Mouse (Mus musculus) kidney, postnatal 25 days (tissue): ENCODE data around the gene Jpt1.
"Not testable (repeated sequence)": the region's sequence is repeated elsewhere in the genome, so short reads cannot be mapped to it uniquely, and the experiment has no call there.

ENCODE experiments used
- DNase-seq, 2 experiments: peaks; one replicate each; pipeline ENCODE4 v3.0.0; 2021; ENCODE audit warnings: mixed read lengths in 2 of 2

Jpt1 gene

DNA sequence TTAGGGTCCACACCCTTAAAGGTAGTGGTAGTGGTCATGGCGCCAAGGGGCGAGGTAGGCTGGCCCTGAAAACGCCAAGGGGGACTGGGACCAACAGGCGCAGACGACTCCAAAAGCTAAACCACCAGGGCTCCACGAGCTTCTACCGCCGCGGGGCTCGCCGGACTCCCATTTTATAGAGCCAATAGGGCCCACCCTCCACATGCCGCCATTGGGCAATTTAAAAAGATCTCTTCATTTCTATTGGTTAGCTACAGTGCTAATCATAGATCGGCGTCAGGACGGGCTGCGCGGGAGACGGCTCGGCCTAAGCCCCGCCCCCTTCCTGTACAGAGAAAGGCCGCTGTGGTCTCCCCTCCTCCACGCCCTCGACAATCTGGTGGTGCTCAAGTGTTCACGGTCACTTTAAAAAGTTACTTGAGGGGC is at the start of gene Jpt1:
Gene Jpt1, minus strand, starts transcription at position 150 of the 426 bp plus-strand sequence.
- DNase-seq = peak; percentile 97 to 98

DNA sequence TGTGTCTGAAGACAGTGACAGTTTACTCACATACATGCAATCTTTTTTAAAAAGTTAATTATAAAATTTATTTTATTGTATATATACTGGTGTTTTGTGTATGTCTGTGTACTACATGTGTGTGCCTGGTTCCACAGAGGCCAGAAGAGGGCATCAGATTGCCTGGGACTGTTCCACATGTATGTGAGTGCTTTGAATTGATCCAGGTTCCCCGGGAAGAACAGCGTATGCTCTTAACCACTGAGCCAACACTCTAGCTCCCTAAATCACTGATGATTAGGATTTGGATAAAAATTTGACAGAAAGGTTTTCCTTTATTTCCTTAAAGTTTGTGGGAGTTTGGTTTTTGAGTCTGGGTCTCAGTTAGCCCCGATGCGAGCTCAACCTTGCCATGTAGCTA is 49.2 kb upstream of the Jpt1 start:
- DNase-seq = no peak

DNA sequence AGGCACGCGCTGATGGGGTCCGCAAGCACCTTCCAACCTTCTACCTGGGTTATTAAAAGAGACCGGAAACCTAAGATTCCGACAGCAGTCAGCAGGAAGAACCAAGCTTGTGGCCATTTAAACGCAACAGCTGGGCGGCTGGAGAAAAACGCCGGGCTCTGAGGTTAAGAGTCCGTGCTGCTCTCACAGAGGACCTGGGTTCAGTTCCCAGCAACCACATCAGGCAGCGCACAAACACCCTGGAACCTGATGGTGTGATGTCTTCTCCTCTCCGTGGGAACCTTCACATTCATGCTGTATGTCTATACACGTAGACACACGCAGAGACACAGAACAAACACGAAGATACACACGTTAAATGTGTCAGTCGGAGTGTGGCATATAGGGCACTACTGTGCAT is 41.5 kb upstream of the Jpt1 start:
- no peak for DNase-seq

DNA sequence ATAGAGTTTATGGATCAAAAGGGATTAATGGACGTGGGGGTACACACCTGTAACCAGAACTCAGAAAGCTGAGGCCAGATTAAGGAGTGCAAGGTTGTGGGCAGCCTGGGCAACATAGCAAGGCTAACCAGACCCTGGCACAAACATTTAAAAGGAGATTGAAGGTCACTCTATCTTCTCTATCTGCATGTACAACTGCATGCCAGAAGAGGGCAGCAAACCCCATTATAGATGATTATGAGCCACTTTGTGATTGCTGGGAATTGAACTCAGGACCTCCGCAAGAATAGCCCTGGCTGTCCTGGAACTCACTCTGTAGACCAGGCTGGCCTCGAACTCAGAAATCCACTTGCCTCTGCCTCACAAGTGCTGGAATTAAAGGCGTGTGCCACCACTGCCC is 38.6 kb upstream of the Jpt1 start:
- peak in 1 of 2 experiments; percentile 15 for DNase-seq

DNA sequence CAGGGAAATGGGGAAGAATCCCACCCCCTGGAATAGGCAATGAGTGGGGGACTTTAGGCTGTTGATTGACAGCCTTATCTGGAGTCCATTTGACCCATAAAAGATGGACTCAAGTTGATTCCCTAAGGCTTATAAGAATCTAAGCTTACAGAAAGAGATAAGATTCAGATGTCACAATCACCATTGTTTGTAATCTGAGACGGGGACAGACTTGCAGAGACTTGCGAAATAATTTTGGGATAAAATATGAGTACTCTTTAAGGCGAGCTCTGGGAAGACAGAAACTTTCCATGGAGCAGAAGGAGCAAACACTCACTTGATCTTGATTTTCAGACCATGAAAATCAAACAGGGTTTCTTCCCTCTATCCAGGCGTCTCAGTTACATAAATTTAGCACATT is 29.4 kb upstream of the Jpt1 start:
- no peak for DNase-seq

DNA sequence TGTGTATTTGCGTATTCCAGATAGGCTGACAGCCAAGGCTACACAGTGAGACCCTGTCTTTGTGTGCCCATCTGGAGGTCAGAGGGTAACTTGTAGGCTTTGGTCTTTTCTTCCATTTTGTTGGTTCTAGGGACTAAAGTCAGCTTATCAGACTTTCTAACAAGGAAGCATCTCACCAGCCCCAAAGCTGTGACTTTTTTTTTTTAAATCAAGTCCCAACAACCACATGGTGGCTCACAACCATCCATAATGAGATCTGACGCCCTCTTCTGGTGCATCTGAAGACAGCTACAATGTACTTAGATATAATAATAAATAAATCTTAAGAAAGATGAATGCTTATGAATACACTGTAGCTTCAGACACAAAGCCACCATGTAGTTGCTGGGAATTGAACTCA is 23.9 kb upstream of the Jpt1 start:
- DNase-seq = no peak

DNA sequence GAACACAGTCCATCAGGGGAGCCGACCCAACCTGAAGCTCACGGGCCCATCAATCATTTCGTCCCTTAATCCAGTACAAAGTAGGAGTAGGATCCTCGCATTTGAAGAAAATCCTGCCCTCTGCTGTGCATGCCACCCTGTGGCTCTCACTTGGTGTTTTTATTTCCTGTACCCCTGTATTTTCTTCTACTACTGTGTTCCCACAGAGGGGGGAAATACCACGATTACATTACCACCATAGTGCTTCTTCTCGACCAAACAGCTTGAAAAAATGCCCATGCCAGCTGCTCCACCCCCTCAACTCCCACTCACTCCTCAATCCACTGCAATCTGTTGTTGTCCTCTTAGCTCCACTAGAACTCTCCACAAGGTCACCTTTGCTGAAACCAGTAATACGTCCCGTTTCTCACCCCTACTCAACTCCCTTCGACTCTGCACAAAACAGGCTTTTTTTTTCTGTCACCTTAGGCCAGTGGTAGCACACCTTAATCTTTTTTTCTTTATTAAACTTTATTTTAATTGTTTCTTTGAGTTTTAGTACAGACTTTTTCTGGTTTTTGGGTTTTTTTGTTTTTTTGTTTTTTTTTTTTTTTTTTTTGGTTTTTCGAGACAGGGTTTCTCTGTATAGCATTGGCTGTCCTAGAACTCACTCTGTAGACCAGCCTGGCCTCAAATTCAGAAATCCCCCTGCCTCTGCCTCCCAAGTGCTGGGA is 22.8 kb upstream of the Jpt1 start:
- peak in 1 of 2 experiments; percentile 8 for DNase-seq

DNA sequence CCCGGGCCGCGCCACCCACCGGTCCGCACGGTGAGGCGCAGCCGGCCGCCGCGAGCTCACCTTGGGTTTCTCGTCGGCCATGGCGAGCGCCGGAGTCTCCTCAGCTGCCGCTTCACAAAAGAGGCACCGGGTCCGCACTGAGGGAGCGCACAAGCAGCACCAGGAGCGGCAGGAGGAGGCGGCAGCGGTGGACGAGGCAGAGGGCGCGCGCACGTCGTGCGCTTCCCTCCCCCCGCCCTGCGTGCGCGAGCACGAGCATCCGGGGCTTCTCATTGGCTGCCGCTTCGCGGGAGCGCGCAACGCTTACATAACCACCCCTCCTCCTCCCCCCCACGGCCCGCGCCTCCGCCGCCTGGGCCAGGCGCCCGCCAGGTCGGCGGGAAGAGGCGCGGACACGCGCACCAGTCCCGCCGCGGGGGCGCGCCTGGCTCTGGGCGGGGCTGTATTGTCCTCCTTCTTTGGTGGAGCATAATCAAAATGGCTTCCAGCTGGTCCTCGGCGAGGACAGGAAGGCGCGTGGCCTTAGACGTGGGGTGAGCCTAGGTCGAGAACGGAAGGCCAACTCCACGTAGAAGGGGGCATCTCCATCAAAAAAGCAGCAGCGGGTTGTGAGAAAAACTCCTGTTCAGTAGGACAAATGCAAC is 22.0 kb upstream of the Jpt1 start, which contains the start of gene Sumo2:
Gene Sumo2, minus strand, starts transcription at position 239 of the 644 bp plus-strand sequence.
- DNase-seq = peak; percentile 98 to 99

DNA sequence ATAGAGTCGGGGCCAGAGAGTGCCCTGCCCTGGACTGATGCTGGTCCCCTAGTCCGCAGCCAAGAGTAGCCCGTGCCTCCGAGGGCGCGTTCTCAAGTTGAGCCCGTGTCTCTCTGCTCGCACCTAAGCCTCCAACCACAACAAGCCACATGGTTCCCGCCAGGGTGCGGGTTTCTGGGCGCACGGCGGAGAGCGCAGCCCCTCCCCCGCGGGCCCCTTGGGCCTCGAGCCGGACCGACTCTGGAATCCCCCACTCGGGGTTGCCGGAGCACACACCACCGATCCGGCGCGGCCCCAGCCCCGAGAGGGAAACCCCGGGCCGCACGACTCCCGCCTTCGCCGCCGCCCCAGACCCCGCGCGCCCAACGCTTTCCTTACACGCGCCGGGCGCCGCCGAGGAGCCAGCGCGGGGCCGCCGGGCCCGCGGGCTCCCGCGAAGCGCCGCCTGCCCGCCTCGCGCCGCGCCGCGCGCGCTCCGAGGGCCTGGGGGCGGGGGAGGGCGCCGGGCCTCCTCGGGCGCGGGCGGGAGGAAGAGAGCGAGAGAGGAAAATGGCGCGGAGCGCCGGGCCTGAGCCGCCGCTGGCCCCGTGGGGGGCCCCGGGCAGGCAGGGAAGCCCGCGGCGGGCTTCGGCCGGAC is 21.3 kb upstream of the Jpt1 start:
- DNase-seq = peak; percentile 53 to 88

DNA sequence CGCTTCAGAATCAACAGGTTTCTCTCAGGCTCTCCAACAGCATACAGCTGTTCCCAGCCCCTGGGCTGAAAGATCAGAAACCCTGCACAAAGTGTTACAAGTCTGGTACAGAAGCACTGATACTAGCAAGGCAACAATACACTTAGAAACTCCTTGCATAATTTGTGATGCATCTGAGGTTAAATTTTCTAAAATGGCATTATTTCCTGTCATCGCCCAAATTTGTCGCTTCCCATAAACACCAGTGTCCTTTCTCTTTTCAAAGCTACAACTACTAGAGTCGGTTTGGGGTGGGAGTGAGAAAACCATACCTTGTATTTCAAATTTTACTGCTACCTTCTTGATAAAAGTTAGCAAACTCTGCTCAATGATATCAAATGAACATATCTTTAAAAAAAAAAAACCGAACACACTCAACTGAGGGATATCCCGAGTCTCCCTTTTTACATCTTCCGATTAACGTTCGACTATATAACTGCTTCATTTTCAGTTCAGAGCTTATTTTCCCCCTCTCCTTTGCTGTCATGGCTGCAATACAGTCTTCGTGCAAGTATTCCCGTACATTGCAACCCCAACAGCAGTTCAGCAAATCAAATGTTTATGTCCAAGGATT is 20.7 kb upstream of the Jpt1 start:
- no peak for DNase-seq

DNA sequence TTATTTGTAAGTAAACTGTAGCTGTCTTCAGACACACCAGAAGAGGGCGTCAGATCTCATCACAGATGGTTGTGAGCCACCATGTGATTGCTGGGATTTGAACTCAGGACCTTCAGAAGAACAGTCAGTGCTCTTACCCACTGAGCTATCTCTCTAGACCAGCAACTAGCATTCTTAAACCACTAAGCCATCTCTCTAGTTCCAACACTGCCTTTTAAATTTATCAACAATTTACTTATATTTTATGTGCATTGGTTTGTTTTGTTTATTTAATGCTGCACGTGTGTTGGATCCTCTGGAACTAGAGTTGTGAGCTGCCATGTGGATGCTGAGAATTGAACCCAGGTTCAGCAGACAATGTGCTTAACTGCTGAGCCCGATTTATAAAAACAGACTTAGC is 12.3 kb upstream of the Jpt1 start:
- not testable (repeated sequence) for DNase-seq

DNA sequence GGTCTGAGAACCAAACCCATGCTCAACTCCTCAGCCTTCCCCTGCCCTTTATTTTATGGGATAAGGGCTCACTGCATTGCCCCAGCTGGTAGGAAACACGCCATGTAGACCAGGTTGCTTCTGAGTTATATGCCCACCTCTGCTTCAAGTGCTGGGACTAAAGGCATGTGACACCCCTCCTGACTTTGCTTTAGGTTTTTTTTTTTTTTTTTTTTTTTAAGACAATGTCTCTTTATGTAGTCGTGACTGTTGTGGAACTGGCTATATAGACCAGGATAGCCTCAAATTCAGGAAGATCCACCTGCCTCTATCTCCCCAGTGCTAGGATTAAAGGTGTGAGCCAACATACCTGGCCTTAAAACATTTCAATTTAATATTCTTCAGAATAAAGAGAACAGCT is 8.5 kb upstream of the Jpt1 start:
- DNase-seq = no peak

DNA sequence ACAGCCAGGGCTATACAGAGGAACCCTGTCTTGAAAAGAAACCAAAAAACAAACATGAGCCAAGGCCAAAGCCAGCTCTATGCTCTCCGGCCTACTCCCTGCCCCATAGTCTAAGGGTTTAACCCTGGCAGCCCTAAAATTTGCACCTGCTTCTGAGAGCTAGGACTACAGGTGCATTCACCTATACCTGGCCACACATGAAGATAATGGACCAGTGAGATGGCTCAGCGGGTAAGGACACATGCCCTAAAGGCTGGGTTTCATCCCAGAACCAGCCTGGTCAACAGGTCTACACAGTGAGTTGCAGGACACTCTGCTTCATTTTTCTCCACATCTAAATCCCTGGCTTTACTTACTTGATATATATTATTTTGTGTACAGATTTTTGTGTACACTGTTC is 8.1 kb upstream of the Jpt1 start:
- DNase-seq = no peak

DNA sequence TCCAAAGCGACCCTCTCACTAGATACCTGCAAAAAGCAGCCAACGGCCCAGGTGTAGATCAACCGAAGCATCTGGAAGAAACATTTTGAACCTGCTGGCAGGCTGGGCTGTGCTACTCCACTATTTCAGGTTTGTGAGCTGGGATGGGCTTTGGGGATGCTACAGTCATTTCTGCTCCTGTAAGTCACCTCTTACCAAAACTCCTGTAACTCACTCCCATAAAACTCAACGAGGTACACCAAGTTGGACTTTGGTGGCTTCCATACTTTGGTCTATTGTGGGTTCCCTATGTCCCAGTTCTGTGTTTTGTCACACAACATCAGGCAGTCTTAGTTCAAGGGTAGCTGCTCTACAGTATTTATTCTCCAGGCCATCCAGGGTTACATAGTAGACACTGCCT is 6.9 kb upstream of the Jpt1 start:
- DNase-seq = no peak

DNA sequence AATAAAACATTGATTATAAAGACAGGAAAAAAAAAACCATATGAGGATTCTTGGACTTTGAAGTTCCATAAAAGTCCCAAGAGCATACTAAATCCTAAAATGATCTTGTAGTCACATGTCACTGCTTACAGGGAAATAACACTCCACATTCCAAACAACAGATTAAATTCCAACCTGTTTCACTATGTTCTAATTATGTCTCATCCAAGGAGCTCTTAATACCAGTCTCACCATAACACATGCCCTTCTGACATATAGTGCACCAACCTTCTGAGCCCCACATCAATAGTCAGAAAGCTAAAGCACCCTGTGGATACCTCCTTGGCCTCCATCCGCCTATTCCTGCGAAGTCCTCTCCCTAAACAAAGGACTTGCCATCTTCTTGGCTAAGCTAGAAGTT is 6.0 kb upstream of the Jpt1 start:
- no peak for DNase-seq

DNA sequence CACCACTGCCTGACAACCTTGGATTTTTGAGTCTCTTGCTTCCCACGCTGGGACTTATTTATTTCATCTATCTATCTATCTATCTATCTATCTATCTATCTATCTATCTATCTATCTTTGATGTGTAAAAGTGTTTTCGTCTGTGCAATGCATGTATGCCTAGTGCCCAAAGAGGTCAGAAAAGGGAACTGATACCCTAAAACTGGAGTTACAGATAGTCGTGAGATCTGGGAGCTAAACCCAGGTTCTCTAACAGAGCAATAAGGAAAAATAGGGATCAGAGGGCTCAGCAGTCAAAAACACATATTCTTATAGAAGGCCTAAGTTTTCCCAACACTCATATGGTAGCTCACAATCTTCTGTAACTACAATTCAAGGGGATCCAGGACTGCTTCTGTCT is 5.4 kb upstream of the Jpt1 start:
- no peak for DNase-seq

DNA sequence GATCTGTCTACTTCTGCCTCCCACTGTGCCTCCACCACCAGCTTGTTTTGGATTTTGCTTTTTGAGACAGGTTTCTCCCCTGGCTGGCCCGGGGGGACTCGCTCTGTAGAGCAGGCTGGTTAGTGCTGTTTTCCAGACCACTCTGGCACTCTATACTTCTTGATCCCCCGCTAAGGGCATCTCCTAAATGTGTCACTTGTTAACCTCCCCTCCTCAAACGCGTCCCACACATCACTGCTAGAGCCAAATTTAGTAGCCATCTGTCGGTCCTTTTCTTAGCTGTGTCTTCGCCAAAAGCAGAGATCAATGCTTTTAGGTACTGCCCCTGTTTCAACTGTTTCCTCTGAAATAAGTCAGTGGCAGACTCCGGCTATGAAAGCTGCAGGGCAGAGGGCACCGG is 4.5 kb upstream of the Jpt1 start:
- no peak for DNase-seq

DNA sequence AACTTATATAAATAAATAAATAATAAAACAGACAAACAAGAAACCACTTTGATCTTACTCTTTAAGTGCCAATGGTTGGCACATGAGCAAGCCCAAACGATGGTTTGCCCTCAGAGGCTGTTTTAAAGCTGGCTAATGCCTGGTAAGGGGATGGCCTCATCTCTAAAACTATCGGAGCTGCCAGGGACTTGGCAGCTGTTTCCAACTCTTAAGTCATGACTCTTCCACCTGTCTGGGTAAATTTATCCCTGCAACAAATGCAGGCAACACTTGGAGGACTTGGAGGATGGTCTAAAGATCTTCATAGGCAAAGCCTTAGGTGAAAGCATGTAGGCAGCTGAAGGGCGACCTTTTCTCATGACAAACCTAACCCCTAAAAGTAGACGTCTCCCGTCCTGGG is 2.8 kb upstream of the Jpt1 start:
- no peak for DNase-seq

DNA sequence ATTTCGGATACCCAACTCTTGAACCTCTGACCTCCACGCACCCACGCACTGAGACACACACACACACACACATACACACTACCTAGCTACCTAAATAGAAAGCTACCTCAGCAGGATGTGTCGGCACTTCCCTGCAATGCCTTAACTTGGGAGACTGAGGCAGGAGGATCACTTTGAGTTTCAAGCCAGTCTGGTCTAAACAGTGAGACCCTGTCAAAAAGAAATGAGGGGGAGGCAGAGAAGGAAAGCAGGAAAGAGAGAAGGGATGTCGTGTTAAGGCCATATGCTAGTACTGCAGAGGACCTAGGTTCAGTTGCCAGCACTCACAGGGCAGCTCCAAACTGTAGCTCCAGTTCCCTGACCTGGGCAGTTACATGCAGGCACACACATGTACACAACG is 834 bp upstream of the Jpt1 start:
- DNase-seq = no peak

DNA sequence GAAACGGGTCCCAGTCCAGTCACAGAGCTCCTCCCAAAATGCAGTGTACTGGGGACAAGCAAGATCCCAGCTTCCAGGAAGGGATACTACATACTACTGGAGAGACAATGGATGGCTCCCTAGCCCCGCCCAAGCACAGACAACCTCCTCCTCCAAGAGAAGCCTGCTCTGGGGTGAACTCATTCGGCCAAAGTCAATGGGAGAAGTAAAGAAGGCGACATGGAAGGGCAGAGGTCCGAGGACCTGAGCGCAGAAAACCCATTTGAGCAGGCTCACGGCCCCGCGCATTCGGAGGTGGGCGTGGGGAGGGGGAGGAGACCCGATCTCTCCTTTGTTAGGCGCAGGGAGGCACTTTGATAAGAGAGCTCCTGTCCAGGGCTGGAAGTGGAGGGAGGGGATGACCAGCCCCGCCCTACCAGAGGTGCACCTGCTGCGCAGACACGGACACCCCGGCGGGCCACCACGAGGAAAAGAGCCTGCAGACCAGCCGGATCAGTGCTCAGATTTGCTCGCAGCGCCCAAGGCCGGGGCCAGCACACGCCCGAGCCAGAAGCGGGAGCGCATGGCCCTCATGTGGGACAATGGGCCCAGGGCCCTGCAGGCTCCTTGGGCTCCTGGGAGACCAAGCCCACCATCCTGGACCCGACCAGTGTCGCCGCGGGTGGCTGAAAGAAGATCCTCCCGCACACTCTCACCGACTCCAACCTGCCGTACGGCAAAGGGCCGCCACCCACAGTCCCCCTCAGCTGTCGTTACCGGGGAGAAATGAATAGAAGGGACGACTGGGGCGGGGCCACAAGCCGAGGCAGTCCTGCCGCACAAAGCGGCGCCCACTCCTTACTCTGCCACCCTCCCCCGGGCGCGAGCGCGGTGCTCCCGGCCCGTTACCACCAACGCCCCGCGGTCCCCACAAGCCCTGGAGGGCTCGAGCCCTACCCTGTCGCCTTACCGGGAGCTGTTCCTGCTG is 633 bp downstream of the Jpt1 start:
- DNase-seq = peak; percentile 47 to 67

DNA sequence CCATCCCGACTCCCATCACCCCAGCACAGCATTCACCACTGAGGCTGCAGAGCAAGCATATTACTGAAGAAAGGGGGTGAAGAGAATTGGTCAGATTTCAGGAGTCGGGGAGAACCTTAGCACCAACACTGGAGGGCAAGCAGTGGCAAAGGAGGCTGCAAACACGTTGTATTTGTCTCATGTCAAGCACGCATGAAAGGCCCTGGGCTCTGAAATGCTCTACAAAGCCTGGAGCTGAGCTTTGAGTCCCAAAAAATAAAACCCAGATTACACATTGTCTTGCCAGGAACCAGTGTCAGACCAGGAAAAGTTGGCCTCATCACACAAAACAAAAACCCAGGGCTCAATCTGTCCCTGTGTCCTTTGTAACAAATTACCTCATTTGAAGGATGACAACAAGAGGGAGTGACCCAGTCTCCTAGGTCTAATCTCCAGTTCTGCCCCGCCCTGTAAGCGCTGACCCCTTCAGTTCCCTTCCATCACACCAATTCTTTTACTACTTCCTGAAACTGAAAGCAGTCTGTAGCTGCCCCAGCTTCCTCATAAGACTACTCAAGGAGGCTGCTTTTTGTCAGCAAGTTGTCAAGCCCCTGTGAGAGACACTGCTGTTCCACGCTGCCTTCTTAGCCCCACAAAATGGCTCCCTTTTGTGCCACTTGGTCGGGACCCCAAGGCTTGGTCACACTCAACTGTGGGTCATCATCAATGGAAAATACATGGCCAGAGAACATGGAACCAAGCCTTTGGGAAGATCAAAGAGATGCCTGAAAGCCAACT is 1.6 kb downstream of the Jpt1 start:
- peak in 1 of 2 experiments; percentile 42 for DNase-seq

DNA sequence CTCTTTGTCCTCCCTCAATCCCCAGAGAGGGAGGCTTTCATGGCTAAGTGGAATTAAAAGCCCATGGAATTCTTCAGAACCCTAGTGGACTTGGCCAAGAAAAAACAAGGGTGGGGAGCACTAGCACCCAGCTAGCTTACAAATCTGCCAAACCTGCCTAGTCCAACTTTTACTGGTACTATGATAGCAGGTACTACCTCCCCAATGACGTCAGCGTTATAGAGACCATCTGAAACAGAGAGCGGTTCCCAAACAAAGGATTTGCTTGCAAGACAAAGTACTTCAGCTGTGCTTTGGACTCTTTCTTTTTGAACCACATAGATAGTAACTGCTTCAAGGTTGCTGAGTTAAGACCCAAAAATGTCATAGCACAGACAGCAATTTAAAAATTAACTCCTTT is 2.2 kb downstream of the Jpt1 start:
- DNase-seq = no peak
